Mouse (Mus musculus): ENCODE data around the gene Hspg2. TPM values are rescaled to one million over a fixed set of nuclear protein-coding genes. Genes with fewer than 3 reads are reported as not detected.

Hspg2 gene
- polyA plus RNA-seq, 1 experiment from 2014 or later = 44.1 TPM

DNA sequence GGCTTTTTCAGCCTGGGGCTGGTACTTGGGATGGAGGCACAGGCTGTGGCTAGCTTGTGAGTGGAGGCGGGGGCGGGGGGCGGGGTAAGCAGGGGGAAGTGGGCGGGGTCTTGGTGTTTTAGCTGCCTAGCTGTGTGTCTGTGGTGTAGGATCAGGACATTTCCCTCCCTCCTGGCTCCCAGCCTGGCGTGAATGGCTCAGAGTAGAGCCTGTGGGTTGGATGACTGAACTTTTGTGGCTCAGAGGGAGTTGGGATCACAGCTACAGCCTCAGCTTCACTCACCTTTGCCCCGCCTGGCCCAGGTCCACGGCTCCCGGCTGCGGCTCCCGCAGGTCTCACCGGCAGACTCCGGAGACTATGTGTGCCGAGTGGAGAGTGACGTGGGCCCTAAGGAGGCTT is 71.8 kb downstream of the Hspg2 start:
- no peak overlapping the region for H3K27ac ChIP-seq (ENCODE audit: low read length)
- no peak overlapping the region for H3K9ac ChIP-seq (replicated peaks; ENCODE audit: low read depth, low read length)
- H3K4me3 ChIP-seq (ENCODE audit: low read depth, low read length) = no peak overlapping the region
- no peaks in the 10 kb centered on the region for H3K9me3 ChIP-seq (ENCODE audit: control insufficient read depth, low read depth, low read length)
- peaks cover 70% of the 10 kb centered on the region for H3K36me3 ChIP-seq (ENCODE audit: control insufficient read depth, insufficient read depth, low read length)
- no peak overlapping the region for H3K4me2 ChIP-seq (replicated peaks; ENCODE audit: low read depth, low read length)
- WGBS = 77% methylated on average over 14 of the region's 14 CpGs
- H3K4me1 ChIP-seq (ENCODE audit: control insufficient read depth, insufficient read depth, low read length) = no peaks in the 10 kb centered on the region
- no peak for ATAC-seq (ENCODE audit: insufficient number of reproducible peaks, insufficient read depth, low FRiP score, low read depth)
- H3K27me3 ChIP-seq (ENCODE audit: control insufficient read depth, insufficient read depth, low read length) = no peaks in the 10 kb centered on the region

DNA sequence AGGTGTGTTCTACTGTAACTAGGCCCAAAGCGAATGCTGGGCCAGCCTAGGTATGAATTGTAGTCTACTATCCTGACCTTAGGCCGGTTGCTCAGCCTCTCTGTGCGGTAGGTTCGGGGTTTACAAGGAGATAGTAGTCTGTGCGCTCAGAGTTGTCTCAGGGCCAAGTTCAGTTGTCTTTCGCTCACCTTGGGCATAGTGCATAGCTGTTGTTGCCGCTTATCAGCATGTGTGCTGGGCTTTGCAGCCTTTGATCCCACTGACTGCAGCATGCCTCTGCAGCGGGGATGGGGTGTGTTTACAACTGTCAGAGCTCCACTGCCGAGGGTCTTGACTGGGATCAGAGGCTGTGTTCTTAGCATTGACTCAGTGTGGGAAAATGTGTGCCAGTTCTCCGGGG is 74.4 kb downstream of the Hspg2 start:
- no peak for ATAC-seq (ENCODE audit: insufficient number of reproducible peaks, insufficient read depth, low FRiP score, low read depth)
- WGBS = 85% methylated on average over 10 of the region's 10 CpGs
- Histone ChIP-seq H3K4me2 (replicated peaks; ENCODE audit: low read depth, low read length) (no peak overlapping the region), H3K9ac (replicated peaks; ENCODE audit: low read depth, low read length) (no peak overlapping the region), H3K4me3 (ENCODE audit: low read depth, low read length) (no peak overlapping the region), H3K4me1 (ENCODE audit: control insufficient read depth, insufficient read depth, low read length) (no peaks in the 10 kb centered on the region), H3K27me3 (ENCODE audit: control insufficient read depth, insufficient read depth, low read length) (no peaks in the 10 kb centered on the region), H3K27ac (ENCODE audit: low read length) (no peak overlapping the region), H3K36me3 (ENCODE audit: control insufficient read depth, insufficient read depth, low read length) (peaks cover 79% of the 10 kb centered on the region), H3K9me3 (ENCODE audit: control insufficient read depth, low read depth, low read length) (no peaks in the 10 kb centered on the region)

DNA sequence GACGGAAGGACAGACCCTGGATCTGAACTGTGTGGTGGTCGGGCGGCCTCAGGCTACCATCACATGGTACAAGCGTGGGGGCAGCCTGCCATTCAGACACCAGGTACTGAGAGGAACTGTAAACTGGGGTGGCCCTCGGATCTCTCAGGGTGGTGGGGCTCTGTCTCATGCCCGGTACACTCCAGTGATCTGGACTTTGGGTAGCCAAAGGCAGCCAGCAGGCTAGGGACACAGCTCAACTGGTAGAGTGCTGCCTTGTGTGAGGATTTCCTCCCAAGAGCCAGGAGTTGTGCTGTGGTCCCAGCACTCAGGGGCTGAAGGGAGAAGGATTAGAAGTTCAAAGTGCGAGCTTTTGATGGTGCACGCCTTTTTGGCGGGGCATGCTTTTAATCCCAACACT is 77.0 kb downstream of the Hspg2 start:
- ATAC-seq (ENCODE audit: insufficient number of reproducible peaks, insufficient read depth, low FRiP score, low read depth) = no peak

DNA sequence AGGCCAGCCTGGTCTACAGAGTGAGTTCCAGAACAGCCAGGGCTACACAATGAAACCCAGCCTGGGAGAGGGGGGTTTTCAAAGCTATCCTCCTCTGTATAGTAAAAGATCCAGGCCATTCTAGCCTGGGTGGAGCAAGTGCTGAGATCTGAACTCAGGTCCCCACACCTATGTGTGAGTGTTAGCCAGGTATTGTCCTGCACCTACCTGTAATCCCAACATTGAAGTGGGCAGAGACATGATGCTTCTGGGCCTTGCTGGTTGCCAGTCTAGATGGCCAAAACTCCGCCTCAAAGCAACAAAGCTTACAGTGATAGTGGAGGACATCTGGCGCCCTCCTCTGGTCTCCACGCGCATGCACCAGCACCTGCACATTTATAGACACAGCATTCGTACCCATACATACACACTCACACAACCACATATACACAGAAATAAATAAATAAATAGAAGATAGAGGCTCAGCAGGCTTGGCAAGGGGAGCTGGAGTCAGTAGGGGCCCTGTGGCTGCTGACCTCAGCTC is 77.5 kb downstream of the Hspg2 start:
- no peak overlapping the region for H3K27ac ChIP-seq (ENCODE audit: low read length)
- H3K4me2 ChIP-seq (replicated peaks; ENCODE audit: low read depth, low read length) = no peak overlapping the region
- H3K4me1 ChIP-seq (ENCODE audit: control insufficient read depth, insufficient read depth, low read length) = no peaks in the 10 kb centered on the region
- no peaks in the 10 kb centered on the region for H3K9me3 ChIP-seq (ENCODE audit: control insufficient read depth, low read depth, low read length)
- H3K9ac ChIP-seq (replicated peaks; ENCODE audit: low read depth, low read length) = no peak overlapping the region
- 78% methylated on average over 5 of the region's 5 CpGs for WGBS
- no peak for ATAC-seq (ENCODE audit: insufficient number of reproducible peaks, insufficient read depth, low FRiP score, low read depth)
- peaks cover 80% of the 10 kb centered on the region for H3K36me3 ChIP-seq (ENCODE audit: control insufficient read depth, insufficient read depth, low read length)
- no peak overlapping the region for H3K4me3 ChIP-seq (ENCODE audit: low read depth, low read length)
- no peaks in the 10 kb centered on the region for H3K27me3 ChIP-seq (ENCODE audit: control insufficient read depth, insufficient read depth, low read length)

More for the DNA sequence above, 77.0 kb downstream of the Hspg2 start:
- no peak overlapping the region for H3K9ac ChIP-seq (replicated peaks; ENCODE audit: low read depth, low read length)
- no peak overlapping the region for H3K27ac ChIP-seq (ENCODE audit: low read length)
- H3K27me3 ChIP-seq (ENCODE audit: control insufficient read depth, insufficient read depth, low read length) = no peaks in the 10 kb centered on the region
- H3K36me3 ChIP-seq (ENCODE audit: control insufficient read depth, insufficient read depth, low read length) = peaks cover 79% of the 10 kb centered on the region
- 96% methylated on average over 9 of the region's 9 CpGs for WGBS
- no peaks in the 10 kb centered on the region for H3K4me1 ChIP-seq (ENCODE audit: control insufficient read depth, insufficient read depth, low read length)
- H3K4me2 ChIP-seq (replicated peaks; ENCODE audit: low read depth, low read length) = no peak overlapping the region
- no peaks in the 10 kb centered on the region for H3K9me3 ChIP-seq (ENCODE audit: control insufficient read depth, low read depth, low read length)
- no peak overlapping the region for H3K4me3 ChIP-seq (ENCODE audit: low read depth, low read length)

DNA sequence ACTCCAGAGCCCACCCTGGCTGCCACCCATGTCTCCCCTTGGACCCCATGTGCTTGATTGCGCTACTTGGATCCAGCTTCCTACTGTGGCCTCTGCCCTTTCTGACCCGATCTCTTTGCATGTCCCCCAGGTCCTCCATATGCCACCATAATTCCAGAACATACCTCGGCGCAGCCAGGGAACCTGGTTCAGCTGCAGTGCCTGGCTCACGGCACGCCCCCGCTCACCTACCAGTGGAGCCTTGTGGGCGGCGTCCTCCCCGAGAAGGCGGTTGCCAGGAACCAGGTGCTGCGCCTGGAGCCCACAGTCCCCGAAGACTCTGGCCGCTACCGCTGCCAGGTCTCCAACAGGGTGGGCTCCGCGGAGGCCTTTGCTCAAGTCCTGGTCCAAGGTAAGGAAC is 84.9 kb downstream of the Hspg2 start:
- no peaks in the 10 kb centered on the region for H3K27me3 ChIP-seq (ENCODE audit: control insufficient read depth, insufficient read depth, low read length)
- 95% methylated on average over 17 of the region's 17 CpGs for WGBS
- peaks cover 82% of the 10 kb centered on the region for H3K36me3 ChIP-seq (ENCODE audit: control insufficient read depth, insufficient read depth, low read length)
- no peak overlapping the region for H3K4me2 ChIP-seq (replicated peaks; ENCODE audit: low read depth, low read length)
- H3K4me1 ChIP-seq (ENCODE audit: control insufficient read depth, insufficient read depth, low read length) = no peaks in the 10 kb centered on the region
- H3K27ac ChIP-seq (ENCODE audit: low read length) = no peak overlapping the region
- no peak for ATAC-seq (ENCODE audit: insufficient number of reproducible peaks, insufficient read depth, low FRiP score, low read depth)
- H3K9ac ChIP-seq (replicated peaks; ENCODE audit: low read depth, low read length) = no peak overlapping the region
- H3K9me3 ChIP-seq (ENCODE audit: control insufficient read depth, low read depth, low read length) = no peaks in the 10 kb centered on the region
- H3K4me3 ChIP-seq (ENCODE audit: low read depth, low read length) = no peak overlapping the region

DNA sequence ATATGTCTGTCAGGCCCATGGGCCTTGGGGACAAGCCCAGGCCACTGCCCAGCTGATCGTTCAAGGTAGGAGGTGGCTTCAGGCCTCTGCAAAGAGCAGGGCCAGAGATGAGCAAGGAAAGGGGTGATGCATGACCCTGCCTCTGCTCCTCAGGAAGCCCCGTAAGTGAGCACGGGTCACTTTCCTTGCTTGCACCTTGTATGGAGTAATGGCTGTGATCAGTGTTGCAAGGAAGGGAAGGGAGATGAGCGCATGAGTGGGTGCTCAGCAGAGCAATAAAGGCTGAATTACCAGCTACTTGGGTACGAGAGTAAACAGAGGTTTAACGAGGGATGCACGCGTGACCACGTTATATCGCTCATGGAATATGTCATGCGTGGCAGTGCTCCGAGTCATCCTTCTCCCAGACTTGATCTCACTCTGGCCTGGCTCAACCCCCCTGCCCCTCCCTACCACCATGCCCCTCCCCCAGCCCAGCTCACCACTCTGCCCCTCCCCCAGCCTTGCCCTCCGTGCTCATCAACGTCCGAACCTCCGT is 88.2 kb downstream of the Hspg2 start:
- H3K9ac ChIP-seq (replicated peaks; ENCODE audit: low read depth, low read length) = no peak overlapping the region
- H3K4me3 ChIP-seq (ENCODE audit: low read depth, low read length) = no peak overlapping the region
- no peak overlapping the region for H3K4me2 ChIP-seq (replicated peaks; ENCODE audit: low read depth, low read length)
- H3K4me1 ChIP-seq (ENCODE audit: control insufficient read depth, insufficient read depth, low read length) = no peaks in the 10 kb centered on the region
- WGBS = 88% methylated on average over 16 of the region's 16 CpGs
- H3K36me3 ChIP-seq (ENCODE audit: control insufficient read depth, insufficient read depth, low read length) = peaks cover 69% of the 10 kb centered on the region
- H3K27me3 ChIP-seq (ENCODE audit: control insufficient read depth, insufficient read depth, low read length) = no peaks in the 10 kb centered on the region
- H3K27ac ChIP-seq (ENCODE audit: low read length) = no peak overlapping the region
- H3K9me3 ChIP-seq (ENCODE audit: control insufficient read depth, low read depth, low read length) = no peaks in the 10 kb centered on the region
- ATAC-seq (ENCODE audit: insufficient number of reproducible peaks, insufficient read depth, low FRiP score, low read depth) = no peak

DNA sequence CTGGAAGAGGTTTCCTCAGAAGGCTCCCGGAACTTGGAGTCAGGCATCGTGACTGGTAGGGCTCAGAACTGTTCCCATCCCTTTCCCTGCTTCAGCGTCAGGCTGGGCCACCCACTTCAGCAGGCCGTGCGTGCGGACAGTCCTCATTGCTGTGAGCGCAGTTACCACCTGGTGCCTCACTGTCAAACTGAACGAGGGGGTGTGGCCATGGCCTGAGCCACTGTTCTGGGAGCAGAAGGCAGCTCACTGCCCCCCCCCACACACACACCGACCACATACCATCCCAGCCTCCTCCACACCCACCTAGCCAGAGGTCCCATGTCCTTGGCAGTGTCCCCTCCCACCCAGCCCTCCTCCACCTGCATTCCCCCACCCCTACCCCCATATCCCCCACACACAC is 101.3 kb downstream of the Hspg2 start:
- no peak for ATAC-seq (ENCODE audit: insufficient number of reproducible peaks, insufficient read depth, low FRiP score, low read depth)
- WGBS = 74% methylated on average over 9 of the region's 9 CpGs
- Histone ChIP-seq H3K9ac (replicated peaks; ENCODE audit: low read depth, low read length) (no peak overlapping the region), H3K4me2 (replicated peaks; ENCODE audit: low read depth, low read length) (no peak overlapping the region), H3K4me1 (ENCODE audit: control insufficient read depth, insufficient read depth, low read length) (no peaks in the 10 kb centered on the region), H3K9me3 (ENCODE audit: control insufficient read depth, low read depth, low read length) (no peaks in the 10 kb centered on the region), H3K4me3 (ENCODE audit: low read depth, low read length) (no peak overlapping the region), H3K27ac (ENCODE audit: low read length) (no peak overlapping the region), H3K27me3 (ENCODE audit: control insufficient read depth, insufficient read depth, low read length) (no peaks in the 10 kb centered on the region), H3K36me3 (ENCODE audit: control insufficient read depth, insufficient read depth, low read length) (peaks cover 37% of the 10 kb centered on the region)

DNA sequence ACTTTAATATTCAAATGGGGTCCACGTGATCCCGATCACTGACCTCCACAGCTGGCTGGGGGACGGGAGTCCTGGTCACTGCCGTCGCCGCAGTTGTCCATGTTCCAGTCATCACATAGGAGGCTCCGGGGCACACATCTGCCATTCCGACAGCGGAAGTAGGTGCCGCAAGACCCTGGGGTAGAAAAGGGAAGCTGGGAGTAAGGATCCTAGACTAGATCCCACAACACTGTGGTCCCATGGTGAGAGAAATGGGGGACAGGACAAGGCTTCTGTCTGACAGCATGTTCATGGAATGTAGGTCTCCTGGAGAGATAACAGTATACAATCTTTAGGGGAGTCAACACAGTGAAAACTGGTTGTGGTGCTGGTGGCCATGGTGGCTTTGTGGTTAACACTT is 105.9 kb downstream of the Hspg2 start, which contains the start of gene Ldlrad2:
Ldlrad2 (minus strand) TSS at position 101 of the 400 bp plus-strand sequence.
- H3K27me3 ChIP-seq (ENCODE audit: control insufficient read depth, insufficient read depth, low read length) = no peaks in the 10 kb centered on the region
- WGBS = 85% methylated on average over 10 of the region's 10 CpGs
- H3K4me1 ChIP-seq (ENCODE audit: control insufficient read depth, insufficient read depth, low read length) = no peaks in the 10 kb centered on the region
- no peak for ATAC-seq (ENCODE audit: insufficient number of reproducible peaks, insufficient read depth, low FRiP score, low read depth)
- H3K4me2 ChIP-seq (replicated peaks; ENCODE audit: low read depth, low read length) = no peak within 1 kb of the TSS
- no peaks in the 10 kb centered on the region for H3K9me3 ChIP-seq (ENCODE audit: control insufficient read depth, low read depth, low read length)
- no peak within 1 kb of the TSS for H3K4me3 ChIP-seq (ENCODE audit: low read depth, low read length)
- peaks cover 5% of the 10 kb centered on the region for H3K36me3 ChIP-seq (ENCODE audit: control insufficient read depth, insufficient read depth, low read length)
- no peak within 1 kb of the TSS for H3K9ac ChIP-seq (replicated peaks; ENCODE audit: low read depth, low read length)
- H3K27ac ChIP-seq (ENCODE audit: low read length) = no peak within 1 kb of the TSS

DNA sequence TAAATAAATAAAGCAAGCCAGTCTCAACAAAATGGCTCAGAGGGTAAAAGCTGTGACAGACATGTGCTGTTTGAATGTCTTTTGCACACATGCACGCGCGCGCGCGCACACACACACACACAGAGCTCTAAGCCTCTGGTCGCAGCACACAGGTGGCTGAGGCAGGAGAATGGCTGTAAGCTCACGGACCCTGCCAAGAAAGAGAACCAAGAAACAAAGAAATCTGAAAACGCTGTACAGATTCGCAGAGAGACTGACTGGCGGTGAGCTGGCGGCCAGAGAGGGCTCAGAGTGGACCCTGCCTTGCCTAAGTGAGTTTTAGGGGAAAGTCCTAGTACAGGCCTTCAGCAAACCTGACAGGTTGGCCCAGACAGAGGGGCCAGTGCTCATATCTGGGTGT is 108.9 kb downstream of the Hspg2 start:
- no peaks in the 10 kb centered on the region for H3K27me3 ChIP-seq (ENCODE audit: control insufficient read depth, insufficient read depth, low read length)
- ATAC-seq (ENCODE audit: insufficient number of reproducible peaks, insufficient read depth, low FRiP score, low read depth) = no peak
- H3K4me2 ChIP-seq (replicated peaks; ENCODE audit: low read depth, low read length) = no peak overlapping the region
- H3K4me1 ChIP-seq (ENCODE audit: control insufficient read depth, insufficient read depth, low read length) = no peaks in the 10 kb centered on the region
- H3K36me3 ChIP-seq (ENCODE audit: control insufficient read depth, insufficient read depth, low read length) = no peaks in the 10 kb centered on the region
- no peak overlapping the region for H3K27ac ChIP-seq (ENCODE audit: low read length)
- H3K4me3 ChIP-seq (ENCODE audit: low read depth, low read length) = no peak overlapping the region
- H3K9me3 ChIP-seq (ENCODE audit: control insufficient read depth, low read depth, low read length) = no peaks in the 10 kb centered on the region
- H3K9ac ChIP-seq (replicated peaks; ENCODE audit: low read depth, low read length) = no peak overlapping the region
- WGBS = 96% methylated on average over 12 of the region's 12 CpGs
